Mouse (Mus musculus) left cerebral cortex, postnatal 10 days (tissue): ENCODE data around the gene Ccl12. TPM values are rescaled to one million over a fixed set of nuclear protein-coding genes. Genes with fewer than 3 reads are reported as not detected.
A peak's percentile ranks its signal among the peaks of the same experiment; 100 is the strongest.

Experiments used
- DNase-seq, 2 experiments: peaks; one replicate each; pipeline ENCODE4 v3.0.0; 2021 to 2022; ENCODE audit warnings: low spot score in 2 of 2, mixed read lengths in 1 of 2; ENCODE audit errors: extremely low spot score in 1 of 2
- intact Hi-C: fragments of 180-260 bp; cut with DNase I; formaldehyde crosslinking; loops from one replicate; pipeline ENCODE4 v1.15.1; 2025
- total RNA-seq, 2 experiments: library from RNA; stranded (reverse); gene quantifications; 2 replicates each; pipeline ENCODE4 v1.2.3; 2021

Ccl12 gene
- total RNA-seq: not detected

- intact Hi-C loops: no loop called here
- peak in 1 of 2 experiments; percentile 3 for DNase-seq
These were observed at the start of gene Ccl12 for GRCm38 (mm10) chr11:82101529-82101928. Ccl12 (plus strand) TSS chr11:82101845.

GRCm38 (mm10) chr11:82053849-82054248, 47.8 kb upstream of the Ccl12 start:
- no peak for DNase-seq
- intact Hi-C loops: no loop called here

- peak in 1 of 2 experiments; percentile 20 for DNase-seq
- intact Hi-C loops: no loop called here
These were observed 44.0 kb upstream of the Ccl12 start, which contains the start of gene Ccl11 for GRCm38 (mm10) chr11:82057646-82058045. Ccl11 (plus strand) TSS chr11:82057823.

GRCm38 (mm10) chr11:82062226-82062625, 39.4 kb upstream of the Ccl12 start:
- DNase-seq: no peak
- intact Hi-C loops: no loop called here

GRCm38 (mm10) chr11:82063454-82063853, 38.2 kb upstream of the Ccl12 start:
- no peak for DNase-seq
- intact Hi-C loops: no loop called here

GRCm38 (mm10) chr11:82066953-82067571, 34.6 kb upstream of the Ccl12 start:
- DNase-seq: no peak
- intact Hi-C loops: no loop called here

GRCm38 (mm10) chr11:82071076-82071475, 30.6 kb upstream of the Ccl12 start:
- no peak for DNase-seq
- intact Hi-C loops: no loop called here

- DNase-seq: no peak
- intact Hi-C loops: no loop called here
These were observed 29.3 kb upstream of the Ccl12 start for GRCm38 (mm10) chr11:82072374-82072773.

- DNase-seq: no peak
- intact Hi-C loops: no loop called here
These were observed 28.7 kb upstream of the Ccl12 start for GRCm38 (mm10) chr11:82072984-82073383.

GRCm38 (mm10) chr11:82073686-82074085, 28.0 kb upstream of the Ccl12 start:
- DNase-seq: no peak
- intact Hi-C loops: no loop called here

GRCm38 (mm10) chr11:82077031-82077430, 24.6 kb upstream of the Ccl12 start:
- intact Hi-C loops: no loop called here
- no peak for DNase-seq

GRCm38 (mm10) chr11:82078136-82078730, 23.4 kb upstream of the Ccl12 start:
- intact Hi-C loops: no loop called here

GRCm38 (mm10) chr11:82080865-82081264, 20.8 kb upstream of the Ccl12 start:
- no peak for DNase-seq
- intact Hi-C loops: no loop called here

More at GRCm38 (mm10) chr11:82078136-82078730, 23.4 kb upstream of the Ccl12 start:
- DNase-seq: no peak

GRCm38 (mm10) chr11:82084360-82084759, 17.3 kb upstream of the Ccl12 start:
- intact Hi-C loops: no loop called here
- no peak for DNase-seq

- intact Hi-C loops: no loop called here
- DNase-seq: no peak
These were observed 1.9 kb upstream of the Ccl12 start for GRCm38 (mm10) chr11:82099511-82100323.

- DNase-seq: no peak
- intact Hi-C loops: no loop called here
These were observed 558 bp upstream of the Ccl12 start for GRCm38 (mm10) chr11:82101087-82101486.

GRCm38 (mm10) chr11:82109611-82110010, 8.0 kb downstream of the Ccl12 start:
- intact Hi-C loops: no loop called here
- no peak for DNase-seq

GRCm38 (mm10) chr11:82110372-82111248, 9.0 kb downstream of the Ccl12 start:
- no peak for DNase-seq
- intact Hi-C loops: no loop called here

GRCm38 (mm10) chr11:82114885-82115284, 13.2 kb downstream of the Ccl12 start, which contains the start of gene Ccl8:
Ccl8 (plus strand) TSS chr11:82115185.
- intact Hi-C loops: no loop called here

More at GRCm38 (mm10) chr11:82114885-82115284, 13.2 kb downstream of the Ccl12 start, which contains the start of gene Ccl8:
- no peak for DNase-seq
